Mouse (Mus musculus) embryonic facial prominence, embryonic 13.5 days (tissue): ENCODE measurements around the gene Traf3. TPM values are rescaled to one million over a fixed set of nuclear protein-coding genes. Genes with fewer than 3 reads are reported as not detected.

Source experiments
- ATAC-seq: fragments of 200-750 bp; cut with Nextera tagmentation; 2 replicates; pipeline ENCODE4 v1.8.0; 2017; ENCODE audit warnings: low read depth; ENCODE audit not compliant: insufficient number of reproducible peaks, insufficient read depth, low FRiP score, low TSS enrichment
- H3K27ac ChIP-seq: fragments of 300-500 bp; sonication (generic); 2 replicates; pipeline ENCODE4 v1.5.1; 2015; ENCODE audit warnings: moderate library complexity, mild to moderate bottlenecking, inconsistent platforms
- H3K27me3 ChIP-seq: fragments of 300-500 bp; sonication (generic); 2 replicates; pipeline ENCODE4 v1.6.1; 2015; ENCODE audit warnings: mild to moderate bottlenecking, inconsistent platforms
- H3K36me3 ChIP-seq: fragments of 300-500 bp; sonication (generic); 2 replicates; pipeline ENCODE4 v1.6.1; 2015; ENCODE audit warnings: mild to moderate bottlenecking, inconsistent platforms
- H3K4me1 ChIP-seq: fragments of 300-500 bp; sonication (generic); 2 replicates; pipeline ENCODE4 v1.6.1; 2015; ENCODE audit warnings: inconsistent platforms
- H3K4me2 ChIP-seq: fragments of 300-500 bp; sonication (generic); 2 replicates; pipeline ENCODE4 v1.6.1; 2015; ENCODE audit warnings: moderate library complexity, mild to moderate bottlenecking, inconsistent platforms
- H3K4me3 ChIP-seq: fragments of 300-500 bp; sonication (generic); 2 replicates; pipeline ENCODE4 v1.5.1; 2015; ENCODE audit warnings: mild to moderate bottlenecking, inconsistent platforms
- H3K9ac ChIP-seq: fragments of 300-500 bp; sonication (generic); 2 replicates; pipeline ENCODE4 v1.6.1; 2015; ENCODE audit warnings: mild to moderate bottlenecking, inconsistent platforms
- H3K9me3 ChIP-seq: fragments of 300-500 bp; sonication (generic); 2 replicates; pipeline ENCODE4 v1.6.1; 2016; ENCODE audit warnings: inconsistent platforms
- WGBS: fragments of 180-500 bp; shearing (Covaris S2); methylation state at CpG from one replicate; pipeline ENCODE4 v1.1.7; 2015; ENCODE audit warnings: mixed read lengths; 5-methylcytosine and 5-hydroxymethylcytosine counted together
- polyA plus RNA-seq: library from polyadenylated mRNA; unstranded; fragments of >200 nt; fragmentation: Nextera tagmentation; extraction: Ambion mirVana; gene quantifications from 2 replicates; pipeline ENCODE4 v1.2.1, GENCODE M21; 2015

The Traf3 gene
- polyA plus RNA-seq, 1 experiment from 2014 or later: 13.6 TPM

GRCm38 (mm10) chr12:111211729-111212128 lies 45.6 kb downstream of the Traf3 start:
- H3K4me2 ChIP-seq: no peak overlapping the region
- 73% methylated on average over 5 of the region's 5 CpGs for WGBS
- H3K9me3 ChIP-seq: no peaks in the 10 kb centered on the region
- 0 out of 2 replicates have a peak, but pooled peaks cover 3% of the 10 kb centered on the region for H3K4me1 ChIP-seq
- no peak for ATAC-seq
- H3K9ac ChIP-seq: no peak overlapping the region
- H3K4me3 ChIP-seq: no peak overlapping the region
- H3K36me3 ChIP-seq: no peaks in the 10 kb centered on the region
- no peak overlapping the region for H3K27ac ChIP-seq
- H3K27me3 ChIP-seq: no peaks in the 10 kb centered on the region

- H3K4me3 ChIP-seq: no peak overlapping the region
- H3K27me3 ChIP-seq: no peaks in the 10 kb centered on the region
- no peak overlapping the region for H3K9ac ChIP-seq
- peaks cover 3% of the 10 kb centered on the region; the same call in 1 of the 2 replicates for H3K9me3 ChIP-seq
- H3K36me3 ChIP-seq: peaks cover 39% of the 10 kb centered on the region
- no peak for ATAC-seq
- H3K4me1 ChIP-seq: no peaks in the 10 kb centered on the region
- H3K27ac ChIP-seq: no peak overlapping the region
- no peak overlapping the region for H3K4me2 ChIP-seq
- 95% methylated on average over 6 of the region's 6 CpGs for WGBS
Observed at GRCm38 (mm10) chr12:111218867-111219266, 52.7 kb downstream of the Traf3 start.

- Histone ChIP-seq H3K36me3 (peaks cover 40% of the 10 kb centered on the region), H3K9me3 (peaks cover 3% of the 10 kb centered on the region; the same call in 1 of the 2 replicates), H3K27ac (peak overlapping the region; percentile 60), H3K4me2 (no peak overlapping the region), H3K27me3 (no peaks in the 10 kb centered on the region), H3K9ac (0 out of 2 replicates have a peak overlapping the region, but pooled peaks have one; percentile 3), H3K4me1 (peaks cover 12% of the 10 kb centered on the region), H3K4me3 (no peak overlapping the region)
- 48% methylated on average over 10 of the region's 10 CpGs for WGBS
- ATAC-seq: no peak
Observed at GRCm38 (mm10) chr12:111225197-111225780, 59.1 kb downstream of the Traf3 start.

DNA sequence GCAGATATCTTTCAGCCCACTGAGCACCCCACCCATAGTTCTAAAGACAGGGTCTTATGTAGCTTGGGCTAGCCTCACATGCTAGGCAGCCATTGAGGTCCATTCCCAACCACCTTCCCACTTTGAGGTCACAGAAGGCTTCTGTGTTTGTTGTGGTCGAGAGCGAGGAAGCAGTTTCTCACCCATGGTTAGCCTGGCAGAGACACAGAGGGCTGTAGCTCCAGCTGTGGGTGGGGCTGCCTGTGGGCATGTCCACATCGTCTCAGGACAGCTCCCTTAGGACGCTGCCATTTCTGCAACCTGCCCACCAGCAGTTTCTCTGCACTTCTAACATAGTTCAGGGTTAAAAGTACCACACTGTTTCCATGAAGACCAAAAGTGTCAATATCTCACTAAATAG lies 61.2 kb downstream of the Traf3 start:
- no peak overlapping the region for H3K4me2 ChIP-seq
- H3K27me3 ChIP-seq: no peaks in the 10 kb centered on the region
- H3K9ac ChIP-seq: no peak overlapping the region
- peaks cover 12% of the 10 kb centered on the region for H3K4me1 ChIP-seq
- H3K4me3 ChIP-seq: no peak overlapping the region
- peaks cover 19% of the 10 kb centered on the region for H3K36me3 ChIP-seq
- no peak overlapping the region for H3K27ac ChIP-seq
- WGBS: 82% methylated on average over 4 of the region's 4 CpGs
- peaks cover 2% of the 10 kb centered on the region; the same call in 1 of the 2 replicates for H3K9me3 ChIP-seq
- no peak for ATAC-seq

GRCm38 (mm10) chr12:111228488-111228887 lies 62.3 kb downstream of the Traf3 start:
- H3K9ac ChIP-seq: no peak overlapping the region
- H3K27ac ChIP-seq: no peak overlapping the region
- no peak overlapping the region for H3K4me3 ChIP-seq
- peaks cover 12% of the 10 kb centered on the region for H3K4me1 ChIP-seq
- ATAC-seq: no peak
- H3K4me2 ChIP-seq: no peak overlapping the region
- no peaks in the 10 kb centered on the region for H3K27me3 ChIP-seq
- 93% methylated on average over 5 of the region's 5 CpGs for WGBS
- H3K36me3 ChIP-seq: peaks cover 10% of the 10 kb centered on the region
- no peaks in the 10 kb centered on the region for H3K9me3 ChIP-seq

- WGBS: 86% methylated on average over 2 of the region's 2 CpGs
- no peaks in the 10 kb centered on the region for H3K9me3 ChIP-seq
- peaks cover 2% of the 10 kb centered on the region; the same call in 1 of the 2 replicates for H3K4me1 ChIP-seq
- H3K4me3 ChIP-seq: no peak overlapping the region
- no peak for ATAC-seq
- H3K4me2 ChIP-seq: no peak overlapping the region
- H3K36me3 ChIP-seq: peaks cover 18% of the 10 kb centered on the region
- no peak overlapping the region for H3K27ac ChIP-seq
- H3K27me3 ChIP-seq: no peaks in the 10 kb centered on the region
- no peak overlapping the region for H3K9ac ChIP-seq
Observed at GRCm38 (mm10) chr12:111230793-111231192, 64.6 kb downstream of the Traf3 start.

DNA sequence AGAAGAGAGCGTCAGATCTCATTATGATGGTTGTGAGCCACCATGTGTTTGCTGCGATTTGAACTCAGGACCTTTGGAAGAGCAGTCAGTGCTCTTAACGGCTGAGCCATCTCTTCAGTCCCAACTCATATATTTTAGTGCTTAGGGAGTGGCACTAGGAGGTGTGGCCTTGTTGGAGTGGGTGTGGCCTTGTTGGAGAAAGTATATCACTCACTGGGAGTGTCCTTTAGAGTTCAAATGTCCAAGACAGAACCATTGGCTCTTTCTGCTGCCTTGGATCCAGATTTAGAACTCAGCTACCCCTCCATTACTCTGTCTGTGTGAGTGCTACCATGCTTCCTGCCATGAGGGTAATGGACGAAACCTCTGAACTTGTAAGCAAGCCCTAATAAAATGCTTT lies 67.6 kb downstream of the Traf3 start:
- ATAC-seq: no peak
- Histone ChIP-seq H3K27me3 (no peaks in the 10 kb centered on the region), H3K4me3 (no peak overlapping the region), H3K4me1 (peaks cover 14% of the 10 kb centered on the region), H3K9me3 (no peaks in the 10 kb centered on the region), H3K27ac (peak overlapping the region; percentile 22; the same call in 1 of the 2 replicates), H3K4me2 (no peak overlapping the region), H3K36me3 (peaks cover 30% of the 10 kb centered on the region), H3K9ac (no peak overlapping the region)
- WGBS: 96% methylated on average over 4 of the region's 4 CpGs

DNA sequence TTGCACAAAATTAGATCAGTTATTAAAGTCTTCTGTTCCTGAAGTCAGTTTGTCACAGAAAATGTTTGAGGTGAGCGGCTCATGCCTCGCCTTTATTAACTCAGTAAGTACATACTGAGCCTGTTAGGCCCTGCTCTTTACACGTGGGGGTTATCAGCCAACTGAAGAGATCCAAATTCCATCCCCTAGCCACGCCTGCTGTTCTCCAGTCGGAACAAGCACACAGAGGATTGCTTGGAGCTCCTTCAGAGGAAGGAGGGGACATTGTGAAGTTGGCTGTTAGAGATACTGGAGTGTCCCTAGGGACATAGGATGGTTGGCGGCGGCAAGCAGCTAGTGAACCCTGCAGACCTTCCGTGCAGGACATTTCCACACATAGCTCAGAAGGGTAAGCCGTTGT lies 68.2 kb downstream of the Traf3 start:
- Histone ChIP-seq H3K9me3 (no peaks in the 10 kb centered on the region), H3K4me1 (peaks cover 14% of the 10 kb centered on the region), H3K27ac (peak overlapping the region; percentile 29; the same call in 1 of the 2 replicates), H3K4me3 (no peak overlapping the region), H3K36me3 (peaks cover 30% of the 10 kb centered on the region), H3K27me3 (no peaks in the 10 kb centered on the region), H3K9ac (no peak overlapping the region), H3K4me2 (no peak overlapping the region)
- no peak for ATAC-seq
- WGBS: 73% methylated on average over 9 of the region's 9 CpGs

GRCm38 (mm10) chr12:111235631-111236030 lies 69.5 kb downstream of the Traf3 start:
- H3K36me3 ChIP-seq: peaks cover 30% of the 10 kb centered on the region
- peaks cover 14% of the 10 kb centered on the region for H3K4me1 ChIP-seq
- no peak overlapping the region for H3K4me3 ChIP-seq
- H3K9ac ChIP-seq: no peak overlapping the region
- no peak overlapping the region for H3K27ac ChIP-seq
- H3K9me3 ChIP-seq: no peaks in the 10 kb centered on the region
- ATAC-seq: no peak
- no peak overlapping the region for H3K4me2 ChIP-seq
- H3K27me3 ChIP-seq: no peaks in the 10 kb centered on the region
- 81% methylated on average over 6 of the region's 6 CpGs for WGBS

GRCm38 (mm10) chr12:111237611-111238188 lies 71.5 kb downstream of the Traf3 start:
- 89% methylated on average over 16 of the region's 16 CpGs for WGBS
- Histone ChIP-seq H3K9me3 (no peaks in the 10 kb centered on the region), H3K4me2 (no peak overlapping the region), H3K4me3 (no peak overlapping the region), H3K36me3 (peaks cover 42% of the 10 kb centered on the region), H3K27ac (peak overlapping the region; percentile 78), H3K4me1 (peaks cover 14% of the 10 kb centered on the region), H3K27me3 (no peaks in the 10 kb centered on the region), H3K9ac (no peak overlapping the region)
- no peak for ATAC-seq

GRCm38 (mm10) chr12:111238345-111238744 lies 72.2 kb downstream of the Traf3 start:
- no peak overlapping the region for H3K4me2 ChIP-seq
- no peak overlapping the region for H3K4me3 ChIP-seq
- H3K36me3 ChIP-seq: peaks cover 48% of the 10 kb centered on the region
- no peak overlapping the region for H3K9ac ChIP-seq
- H3K4me1 ChIP-seq: peaks cover 14% of the 10 kb centered on the region
- H3K9me3 ChIP-seq: no peaks in the 10 kb centered on the region
- H3K27me3 ChIP-seq: no peaks in the 10 kb centered on the region
- H3K27ac ChIP-seq: peak overlapping the region; percentile 78
- 83% methylated on average over 5 of the region's 5 CpGs for WGBS
- no peak for ATAC-seq

GRCm38 (mm10) chr12:111238778-111239177 lies 72.6 kb downstream of the Traf3 start:
- Histone ChIP-seq H3K27me3 (no peaks in the 10 kb centered on the region), H3K27ac (peak overlapping the region; percentile 78), H3K9me3 (no peaks in the 10 kb centered on the region), H3K36me3 (peaks cover 53% of the 10 kb centered on the region), H3K4me3 (no peak overlapping the region), H3K4me2 (no peak overlapping the region), H3K4me1 (peaks cover 14% of the 10 kb centered on the region), H3K9ac (no peak overlapping the region)
- ATAC-seq: peak; percentile 79
- 32% methylated on average over 4 of the region's 4 CpGs for WGBS
